Mouse (Mus musculus) limb, embryonic 11.5 days (tissue): ENCODE data around the gene Tmem247. TPM values are rescaled to one million over a fixed set of nuclear protein-coding genes. Genes with fewer than 3 reads are reported as not detected.

Experiments
- ATAC-seq: fragments of 200-750 bp; cut with Nextera tagmentation; 2 replicates; pipeline ENCODE4 v1.8.0; 2017; ENCODE audit warnings: low read depth; ENCODE audit not compliant: insufficient number of reproducible peaks, low FRiP score, low TSS enrichment
- DNase-seq: peaks from one replicate; pipeline ENCODE4 v3.0.0-alpha.2; 2015; ENCODE audit warnings: low spot score
- H3K27ac ChIP-seq: fragments of 300-500 bp; sonication (generic); replicated peaks from 2 replicates; pipeline ENCODE4 v1.5.1; 2014; ENCODE audit warnings: low read depth, mild to moderate bottlenecking, low read length
- H3K27me3 ChIP-seq: fragments of 300-500 bp; sonication (generic); 2 replicates; pipeline ENCODE4 v1.6.1; 2014; ENCODE audit warnings: mild to moderate bottlenecking, low read length, mixed read lengths; ENCODE audit not compliant: control insufficient read depth, insufficient read depth
- H3K36me3 ChIP-seq: fragments of 300-500 bp; sonication (generic); 2 replicates; pipeline ENCODE4 v1.6.1; 2014; ENCODE audit warnings: mild to moderate bottlenecking, low read length, moderate library complexity, mixed read lengths; ENCODE audit not compliant: control insufficient read depth, insufficient read depth
- H3K4me1 ChIP-seq: fragments of 300-500 bp; sonication (generic); 2 replicates; pipeline ENCODE4 v1.6.1; 2014; ENCODE audit warnings: low read length, mixed read lengths; ENCODE audit not compliant: control insufficient read depth, insufficient read depth
- H3K4me2 ChIP-seq: fragments of 300-500 bp; sonication (generic); 2 replicates; pipeline ENCODE4 v1.6.1; 2014; ENCODE audit warnings: low read depth, mild to moderate bottlenecking, moderate library complexity; ENCODE audit not compliant: severe bottlenecking
- H3K4me3 ChIP-seq: fragments of 300-500 bp; sonication (generic); 2 replicates; pipeline ENCODE4 v1.5.1; 2014; ENCODE audit warnings: low read depth, low read length
- H3K9ac ChIP-seq: fragments of 300-500 bp; sonication (generic); 2 replicates; pipeline ENCODE4 v1.6.1; 2014; ENCODE audit warnings: mild to moderate bottlenecking, low read length
- H3K9me3 ChIP-seq: fragments of 300-500 bp; sonication (generic); 2 replicates; pipeline ENCODE4 v1.6.1; 2016; ENCODE audit warnings: low read length; ENCODE audit not compliant: control insufficient read depth
- WGBS: fragments of 180-500 bp; shearing (Covaris S2); extraction: QIAGEN DNeasy Blood & Tissue Kit; methylation state at CpG from one replicate; pipeline ENCODE4 v1.1.7; 2014; 5-methylcytosine and 5-hydroxymethylcytosine counted together
- polyA plus RNA-seq: library from polyadenylated mRNA; unstranded; fragments of >200 nt; fragmentation: Nextera tagmentation; extraction: Ambion mirVana; gene quantifications from 2 replicates; pipeline ENCODE4 v1.2.1, GENCODE M21; 2014

Gene Tmem247
- polyA plus RNA-seq, 1 experiment from 2014 or later, result not detected

DNA sequence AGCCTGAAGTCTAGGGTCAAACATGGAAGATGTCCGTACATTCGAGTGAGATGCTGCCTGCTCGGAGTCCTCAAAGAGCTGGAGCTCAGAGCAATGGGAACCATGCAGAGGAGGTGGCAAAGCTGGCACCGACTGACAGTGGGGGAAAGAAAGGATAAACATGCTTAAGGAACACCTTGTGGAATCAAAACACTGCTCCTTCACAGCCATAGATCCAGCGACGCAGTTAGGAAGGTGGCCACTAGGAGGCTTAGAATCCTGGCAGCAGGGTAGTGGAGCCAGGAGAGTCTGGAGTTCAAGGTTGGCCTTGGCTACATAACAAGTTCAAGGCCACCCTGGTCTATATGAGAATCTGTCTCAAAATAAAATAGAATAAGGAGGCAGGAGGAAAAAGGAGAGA lies 10.5 kb upstream of the Tmem247 start:
- no peaks in the 10 kb centered on the region for H3K9me3 ChIP-seq
- H3K4me2 ChIP-seq, result no peak overlapping the region
- ATAC-seq (no peak), DNase-seq (peak; percentile 56)
- no peak overlapping the region for H3K4me3 ChIP-seq
- 29% methylated on average over 6 of the region's 6 CpGs for WGBS
- H3K27ac ChIP-seq, result no peak overlapping the region
- H3K27me3 ChIP-seq, result no peaks in the 10 kb centered on the region
- no peaks in the 10 kb centered on the region for H3K36me3 ChIP-seq
- no peak overlapping the region for H3K9ac ChIP-seq
- 0 out of 2 replicates have a peak, but pooled peaks cover 6% of the 10 kb centered on the region for H3K4me1 ChIP-seq

GRCm38 (mm10) chr17:86907092-86907491 lies 10.1 kb upstream of the Tmem247 start:
- Histone ChIP-seq H3K27me3 (no peaks in the 10 kb centered on the region), H3K4me3 (no peak overlapping the region), H3K36me3 (no peaks in the 10 kb centered on the region), H3K27ac (no peak overlapping the region), H3K4me1 (0 out of 2 replicates have a peak, but pooled peaks cover 6% of the 10 kb centered on the region), H3K9me3 (no peaks in the 10 kb centered on the region), H3K4me2 (no peak overlapping the region), H3K9ac (no peak overlapping the region)
- peak; percentile 14 for DNase-seq
- WGBS, result 86% methylated on average over 3 of the region's 3 CpGs
- no peak for ATAC-seq

GRCm38 (mm10) chr17:86908316-86908715 lies 8.8 kb upstream of the Tmem247 start:
- Histone ChIP-seq H3K9me3 (no peaks in the 10 kb centered on the region), H3K27ac (no peak overlapping the region), H3K4me2 (no peak overlapping the region), H3K9ac (no peak overlapping the region), H3K36me3 (no peaks in the 10 kb centered on the region), H3K27me3 (no peaks in the 10 kb centered on the region), H3K4me3 (no peak overlapping the region), H3K4me1 (0 out of 2 replicates have a peak, but pooled peaks cover 6% of the 10 kb centered on the region)
- 76% methylated on average over 8 of the region's 8 CpGs for WGBS
- peak; percentile 22 for DNase-seq
- no peak for ATAC-seq

- H3K9me3 ChIP-seq, result no peaks in the 10 kb centered on the region
- H3K27me3 ChIP-seq, result no peaks in the 10 kb centered on the region
- H3K4me1 ChIP-seq, result 0 out of 2 replicates have a peak, but pooled peaks cover 6% of the 10 kb centered on the region
- 78% methylated on average over 14 of the region's 14 CpGs for WGBS
- no peak overlapping the region for H3K4me2 ChIP-seq
- DNase-seq (peak; percentile 53), ATAC-seq (no peak)
- H3K27ac ChIP-seq, result no peak overlapping the region
- H3K9ac ChIP-seq, result no peak overlapping the region
- H3K36me3 ChIP-seq, result no peaks in the 10 kb centered on the region
- H3K4me3 ChIP-seq, result no peak overlapping the region
Measured at GRCm38 (mm10) chr17:86909733-86910495, 7.2 kb upstream of the Tmem247 start.

- H3K9ac ChIP-seq, result no peak overlapping the region
- no peaks in the 10 kb centered on the region for H3K27me3 ChIP-seq
- no peak overlapping the region for H3K4me2 ChIP-seq
- H3K36me3 ChIP-seq, result no peaks in the 10 kb centered on the region
- no peak overlapping the region for H3K27ac ChIP-seq
- DNase-seq, result no peak
- WGBS, result 65% methylated on average over 5 of the region's 5 CpGs
- no peaks in the 10 kb centered on the region for H3K4me1 ChIP-seq
- H3K4me3 ChIP-seq, result no peak overlapping the region
- H3K9me3 ChIP-seq, result no peaks in the 10 kb centered on the region
- ATAC-seq, result no peak
Measured at GRCm38 (mm10) chr17:86911261-86911660, 5.9 kb upstream of the Tmem247 start.

DNA sequence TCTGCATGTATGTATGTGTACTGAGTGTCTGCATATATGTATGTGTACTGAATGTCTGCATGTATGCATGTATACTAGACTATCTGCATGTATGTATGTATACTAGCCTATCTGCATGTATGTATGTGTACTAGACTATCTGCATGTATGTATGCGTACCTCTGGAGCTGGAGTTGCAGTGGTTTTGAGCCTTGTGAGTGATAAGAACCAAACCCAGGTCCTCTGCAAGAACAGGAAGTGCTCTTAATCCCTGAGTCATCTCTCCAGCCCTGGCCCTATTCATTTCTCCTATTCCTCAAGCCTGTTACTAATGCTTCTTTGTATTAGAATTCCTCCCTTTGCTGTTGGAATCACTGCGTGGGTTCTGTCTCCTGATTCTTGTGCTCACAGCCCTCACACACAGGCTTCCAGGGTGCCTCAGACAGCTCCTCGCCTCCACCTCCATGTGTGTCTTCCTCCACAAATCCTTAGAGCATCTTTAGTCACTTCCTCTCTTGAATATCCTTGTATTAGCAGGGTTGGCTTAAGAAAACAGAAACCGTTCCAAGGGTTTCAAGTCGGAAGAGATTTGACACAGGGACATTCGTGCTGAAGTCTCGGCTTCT lies 4.0 kb upstream of the Tmem247 start:
- no peak overlapping the region for H3K9ac ChIP-seq
- no peaks in the 10 kb centered on the region for H3K36me3 ChIP-seq
- no peaks in the 10 kb centered on the region for H3K4me1 ChIP-seq
- 87% methylated on average over 7 of the region's 7 CpGs for WGBS
- no peaks in the 10 kb centered on the region for H3K27me3 ChIP-seq
- DNase-seq (no peak), ATAC-seq (no peak)
- H3K4me3 ChIP-seq, result no peak overlapping the region
- H3K4me2 ChIP-seq, result no peak overlapping the region
- no peak overlapping the region for H3K27ac ChIP-seq
- no peaks in the 10 kb centered on the region for H3K9me3 ChIP-seq

DNA sequence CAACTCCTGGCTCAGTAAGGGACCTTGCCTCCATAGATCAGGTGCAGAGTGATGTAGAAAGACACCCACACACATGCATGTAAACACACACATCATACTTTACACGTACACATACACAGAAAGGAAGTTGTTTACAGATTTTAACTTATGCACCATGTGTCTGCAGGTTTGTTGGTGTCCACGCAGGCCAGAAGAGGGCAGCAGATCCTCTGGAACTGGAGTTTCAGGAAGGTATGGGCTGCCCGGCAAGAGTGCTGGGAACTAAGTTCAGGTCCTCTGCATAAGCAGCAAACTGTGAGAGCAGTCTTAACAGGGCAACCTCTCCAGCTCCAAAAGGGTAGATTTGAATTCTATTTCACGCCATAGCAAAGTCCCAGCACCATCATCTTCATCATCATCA lies 1.6 kb upstream of the Tmem247 start:
- H3K27ac ChIP-seq, result no peak overlapping the region
- WGBS, result 79% methylated on average over 4 of the region's 4 CpGs

GRCm38 (mm10) chr17:86918786-86919185 lies 1.6 kb downstream of the Tmem247 start:
- no peak for DNase-seq
- H3K9me3 ChIP-seq, result no peaks in the 10 kb centered on the region
- no peak overlapping the region for H3K9ac ChIP-seq
- H3K4me3 ChIP-seq, result no peak overlapping the region
- H3K27ac ChIP-seq, result no peak overlapping the region
- no peaks in the 10 kb centered on the region for H3K36me3 ChIP-seq
- no peaks in the 10 kb centered on the region for H3K27me3 ChIP-seq
- WGBS, result 72% methylated on average over 6 of the region's 6 CpGs
- ATAC-seq, result no peak
- H3K4me1 ChIP-seq, result peaks cover 11% of the 10 kb centered on the region
- H3K4me2 ChIP-seq, result no peak overlapping the region

More for the DNA sequence above, 1.6 kb upstream of the Tmem247 start:
- no peaks in the 10 kb centered on the region for H3K36me3 ChIP-seq
- no peak overlapping the region for H3K4me2 ChIP-seq
- no peak for DNase-seq
- H3K9ac ChIP-seq, result no peak overlapping the region
- H3K27me3 ChIP-seq, result no peaks in the 10 kb centered on the region
- H3K4me1 ChIP-seq, result no peaks in the 10 kb centered on the region
- no peak for ATAC-seq
- no peak overlapping the region for H3K4me3 ChIP-seq
- H3K9me3 ChIP-seq, result no peaks in the 10 kb centered on the region
